Mouse (Mus musculus) myocyte (in vitro differentiated cells): ENCODE data around the gene Tcea2. TPM values are rescaled to one million over a fixed set of nuclear protein-coding genes. Genes with fewer than 3 reads are reported as not detected.

Experiments used
- H3K27me3 ChIP-seq: one replicate; pipeline ENCODE4 v1.6.1; 2011; ENCODE audit not compliant: control insufficient read depth, insufficient read depth, insufficient read length
- H3K36me3 ChIP-seq: one replicate; pipeline ENCODE4 v1.6.1; 2011; ENCODE audit not compliant: control insufficient read depth, insufficient read depth
- H3K4me2 ChIP-seq: one replicate; pipeline ENCODE4 v1.6.1; 2011; ENCODE audit warnings: low read depth, control low read depth
- H3K4me3 ChIP-seq: one replicate; pipeline ENCODE4 v1.5.1; 2011; ENCODE audit warnings: mild to moderate bottlenecking, control low read depth, moderate library complexity
- H3K79me2 ChIP-seq: one replicate; pipeline ENCODE4 v1.6.1; 2011; ENCODE audit not compliant: control insufficient read depth, insufficient read depth
- H3ac ChIP-seq: one replicate; pipeline ENCODE4 v1.6.1; 2011; ENCODE audit not compliant: control insufficient read depth, insufficient read length
- CEBPB ChIP-seq: IDR thresholded peaks from 2 replicates; pipeline ENCODE4 v1.6.1; 2011; ENCODE audit warnings: mild to moderate bottlenecking, moderate library complexity; ENCODE audit not compliant: poor library complexity, insufficient read depth, severe bottlenecking
- E2F4 ChIP-seq: IDR thresholded peaks from one replicate; pipeline ENCODE4 v1.6.1; 2011; ENCODE audit warnings: mild to moderate bottlenecking, control low read depth, moderate library complexity; ENCODE audit not compliant: insufficient read depth
- MAX ChIP-seq: IDR thresholded peaks from one replicate; pipeline ENCODE4 v1.6.1; 2011; ENCODE audit warnings: low read depth, mild to moderate bottlenecking, control low read depth
- MYOD1 ChIP-seq, 3 experiments: IDR thresholded peaks; one replicate each; pipeline ENCODE4 v1.6.1; 2011; ENCODE audit warnings: control low read depth in 2 of 3, low read depth in 2 of 3, mild to moderate bottlenecking in 2 of 3, moderate library complexity in 1 of 3; ENCODE audit not compliant: insufficient read length in 2 of 3, control insufficient read depth in 1 of 3
- MYOG ChIP-seq, 3 experiments: IDR thresholded peaks; one replicate each; pipeline ENCODE4 v1.6.1; 2011; ENCODE audit warnings: control low read depth in 2 of 3, low read depth in 2 of 3, mild to moderate bottlenecking in 2 of 3; ENCODE audit not compliant: insufficient read length in 2 of 3, control insufficient read depth in 1 of 3, insufficient read depth in 1 of 3
- POLR2A ChIP-seq: IDR thresholded peaks from one replicate; pipeline ENCODE4 v1.6.1; 2011; ENCODE audit warnings: low read depth, mild to moderate bottlenecking, control low read depth, moderate library complexity; ENCODE audit not compliant: insufficient read length
- POLR2AphosphoS2 ChIP-seq: IDR thresholded peaks from one replicate; pipeline ENCODE4 v1.6.1; 2011; ENCODE audit warnings: low read depth, control low read depth; ENCODE audit not compliant: insufficient read length
- REST ChIP-seq: IDR thresholded peaks from one replicate; pipeline ENCODE4 v1.6.1; 2011; ENCODE audit warnings: mild to moderate bottlenecking, control low read depth, moderate library complexity; ENCODE audit not compliant: insufficient read depth, insufficient read length
- SRF ChIP-seq: IDR thresholded peaks from one replicate; pipeline ENCODE4 v1.6.1; 2011; ENCODE audit warnings: low read depth; ENCODE audit not compliant: control insufficient read depth, insufficient read length
- TCF12 ChIP-seq: IDR thresholded peaks from one replicate; pipeline ENCODE4 v1.6.1; 2011; ENCODE audit warnings: mild to moderate bottlenecking, control low read depth; ENCODE audit not compliant: poor library complexity, insufficient read depth, severe bottlenecking
- TCF3 ChIP-seq: IDR thresholded peaks from one replicate; pipeline ENCODE4 v1.6.1; 2011; ENCODE audit warnings: low read depth, control low read depth; ENCODE audit not compliant: insufficient read length
- USF1 ChIP-seq: IDR thresholded peaks from one replicate; pipeline ENCODE4 v1.6.1; 2011; ENCODE audit warnings: low read depth, mild to moderate bottlenecking, control low read depth, moderate library complexity
- polyA plus RNA-seq: library from polyadenylated mRNA; unstranded; fragments of >200 nt; fragmentation: generic; extraction: Trizol; gene quantifications from one replicate; pipeline ENCODE4 v1.2.1, GENCODE M21; 2012; ENCODE audit warnings: missing spikeins

Tcea2 gene
- polyA plus RNA-seq: 3.0 TPM

DNA sequence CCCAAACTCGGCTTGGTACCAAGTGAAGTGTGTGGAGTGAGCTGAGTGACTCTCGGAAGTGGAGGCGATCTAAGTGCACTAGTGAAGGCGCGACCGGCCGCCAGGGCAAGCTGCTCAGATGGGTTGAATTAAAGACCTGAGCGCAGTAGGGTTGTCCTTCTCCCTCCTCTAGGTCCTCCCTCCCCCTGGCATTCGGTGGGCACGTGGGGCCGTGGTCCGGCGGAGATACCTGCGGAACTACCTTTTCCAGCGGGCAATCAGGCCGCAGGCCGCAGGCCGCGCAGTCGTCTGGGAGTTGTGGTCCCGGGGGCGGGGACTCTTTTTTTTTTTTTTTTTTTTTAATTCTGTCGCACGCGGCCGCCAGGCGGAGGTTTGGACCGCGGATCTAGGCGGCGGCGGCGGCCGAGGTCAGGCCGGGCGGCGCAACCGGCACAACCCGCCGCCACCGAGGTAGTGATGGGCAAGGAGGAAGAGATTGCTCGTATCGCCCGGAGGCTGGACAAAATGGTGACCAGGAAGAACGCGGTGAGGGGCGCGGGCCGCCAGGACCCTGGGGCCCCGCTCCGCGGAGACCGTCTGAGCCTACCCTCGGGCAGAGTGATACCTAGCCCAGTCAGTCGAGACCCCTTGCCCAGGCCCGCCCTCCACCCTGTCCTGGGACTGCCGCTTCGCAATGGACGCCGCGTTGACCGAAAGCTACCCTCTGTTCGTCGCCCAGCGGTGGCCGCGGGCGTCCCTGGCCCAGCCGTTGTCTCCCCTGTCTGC is at the start of gene Tcea2:
Gene Tcea2, plus strand, starts transcription at position 360 of the 765 bp plus-strand sequence.
- H3ac ChIP-seq: peak within 1 kb of the TSS; percentile 40
- H3K4me3 ChIP-seq: peak within 1 kb of the TSS; percentile 39
- no peaks in the 10 kb centered on the region for H3K79me2 ChIP-seq
- H3K27me3 ChIP-seq: no peaks in the 10 kb centered on the region
- H3K4me2 ChIP-seq: peak within 1 kb of the TSS; percentile 92
- TF ChIP-seq POLR2A (peak; percentile 68), TCF12 (no peak)
- no peaks in the 10 kb centered on the region for H3K36me3 ChIP-seq

- Histone ChIP-seq H3K27me3 (no peaks in the 10 kb centered on the region), H3K4me3 (no peak overlapping the region), H3K79me2 (no peaks in the 10 kb centered on the region), H3K4me2 (no peak overlapping the region), H3ac (no peak overlapping the region), H3K36me3 (peaks cover 47% of the 10 kb centered on the region)
- no peak for TF ChIP-seq MAX
- TF ChIP-seq TCF12: no peak
- TF ChIP-seq MYOD1 (IDR thresholded peaks at IDR 0.05; ENCODE audit: control insufficient read depth in 1 of 3, insufficient read length in 2 of 3, low read depth in 2 of 3): no peak
- no peak for TF ChIP-seq REST
- no peak for TF ChIP-seq SRF
Observed at GRCm38 (mm10) chr2:181632624-181633023, 47.5 kb upstream of the Tcea2 start.

GRCm38 (mm10) chr2:181635865-181636264 is 44.2 kb upstream of the Tcea2 start:
- Histone ChIP-seq H3K36me3 (peaks cover 55% of the 10 kb centered on the region), H3K4me2 (no peak overlapping the region), H3ac (no peak overlapping the region), H3K27me3 (no peaks in the 10 kb centered on the region), H3K79me2 (no peaks in the 10 kb centered on the region), H3K4me3 (no peak overlapping the region)
- TF ChIP-seq POLR2A: no peak
- TF ChIP-seq TCF3: no peak
- no peak for TF ChIP-seq REST
- no peak for TF ChIP-seq TCF12
- TF ChIP-seq CEBPB: no peak
- TF ChIP-seq MAX: no peak
- no peak for TF ChIP-seq POLR2AphosphoS2

DNA sequence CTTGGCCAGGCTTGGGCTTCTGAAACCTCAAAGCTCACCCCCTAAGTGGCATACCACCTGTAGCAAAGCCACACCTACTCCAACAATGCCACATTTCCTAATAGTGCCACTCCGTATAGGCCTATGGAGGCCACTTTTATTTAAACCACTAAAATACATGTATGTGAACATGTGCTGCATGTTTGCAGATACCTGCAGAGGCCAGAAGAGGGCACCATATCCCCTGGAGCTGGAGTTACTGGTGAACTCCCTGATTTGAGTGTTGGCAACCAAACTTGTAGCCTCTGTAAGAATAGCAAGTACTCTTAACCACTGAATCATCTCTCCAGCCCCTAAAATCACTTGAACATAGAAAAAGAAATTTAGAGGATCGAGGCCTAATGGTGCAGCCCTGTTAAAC is 35.7 kb upstream of the Tcea2 start:
- Histone ChIP-seq H3K36me3 (peaks cover 52% of the 10 kb centered on the region), H3K79me2 (no peaks in the 10 kb centered on the region), H3K4me3 (no peak overlapping the region), H3ac (no peak overlapping the region), H3K4me2 (no peak overlapping the region), H3K27me3 (no peaks in the 10 kb centered on the region)
- no peak for TF ChIP-seq POLR2A
- no peak for TF ChIP-seq TCF3
- TF ChIP-seq REST: no peak
- no peak for TF ChIP-seq E2F4
- no peak for TF ChIP-seq MYOG (IDR thresholded peaks at IDR 0.05; ENCODE audit: control insufficient read depth in 1 of 3, insufficient read depth in 1 of 3, insufficient read length in 2 of 3, low read depth in 2 of 3)
- no peak for TF ChIP-seq MAX
- no peak for TF ChIP-seq POLR2AphosphoS2

DNA sequence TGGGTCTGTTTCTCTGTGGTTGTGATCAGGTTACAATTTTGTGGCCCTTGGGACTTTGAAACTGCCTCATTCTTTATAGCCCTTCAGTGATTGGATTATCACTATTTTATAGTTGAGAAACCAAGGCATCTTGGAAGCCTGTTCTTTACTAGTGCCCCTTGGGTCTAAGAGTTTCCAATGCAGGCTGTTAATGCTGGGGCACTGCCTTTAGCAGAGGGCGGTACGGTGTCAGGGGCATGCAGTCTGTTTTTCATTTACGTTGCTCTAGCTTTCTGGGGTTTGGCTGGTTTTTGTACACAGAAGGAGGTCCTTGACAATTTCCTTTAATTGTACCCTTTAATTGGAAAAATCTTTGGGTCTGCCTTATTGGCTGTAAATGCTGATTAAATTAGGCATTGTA is 34.4 kb upstream of the Tcea2 start:
- Histone ChIP-seq H3ac (no peak overlapping the region), H3K4me3 (no peak overlapping the region), H3K36me3 (peaks cover 57% of the 10 kb centered on the region), H3K79me2 (no peaks in the 10 kb centered on the region), H3K27me3 (no peaks in the 10 kb centered on the region), H3K4me2 (no peak overlapping the region)
- TF ChIP-seq TCF12: no peak
- TF ChIP-seq MYOD1 (IDR thresholded peaks at IDR 0.05; ENCODE audit: control insufficient read depth in 1 of 3, insufficient read length in 2 of 3, low read depth in 2 of 3): no peak
- TF ChIP-seq REST: no peak
- no peak for TF ChIP-seq SRF
- no peak for TF ChIP-seq POLR2AphosphoS2
- no peak for TF ChIP-seq CEBPB
- TF ChIP-seq MYOG (IDR thresholded peaks at IDR 0.05; ENCODE audit: control insufficient read depth in 1 of 3, insufficient read depth in 1 of 3, insufficient read length in 2 of 3, low read depth in 2 of 3): no peak
- no peak for TF ChIP-seq POLR2A
- TF ChIP-seq USF1: no peak
